Mouse (Mus musculus) splenic B cell, adult 2 months (primary cell): Measurements from ENCODE around the gene Olig1.

Source experiments
- DNase-seq: peaks from one replicate; pipeline ENCODE4 v3.0.0-alpha.2; 2011; ENCODE audit warnings: low read depth, low spot score
- H3K27me3 ChIP-seq: 2 replicates; pipeline ENCODE4 v1.6.1; 2012; ENCODE audit warnings: mild to moderate bottlenecking, low read length, moderate library complexity, mixed read lengths; ENCODE audit not compliant: control insufficient read depth, poor library complexity, insufficient read depth, severe bottlenecking
- H3K36me3 ChIP-seq: 2 replicates; pipeline ENCODE4 v1.6.1; 2012; ENCODE audit warnings: mild to moderate bottlenecking, low read length, moderate library complexity, mixed read lengths; ENCODE audit not compliant: control insufficient read depth, poor library complexity, insufficient read depth, severe bottlenecking

Olig1 gene

DNA sequence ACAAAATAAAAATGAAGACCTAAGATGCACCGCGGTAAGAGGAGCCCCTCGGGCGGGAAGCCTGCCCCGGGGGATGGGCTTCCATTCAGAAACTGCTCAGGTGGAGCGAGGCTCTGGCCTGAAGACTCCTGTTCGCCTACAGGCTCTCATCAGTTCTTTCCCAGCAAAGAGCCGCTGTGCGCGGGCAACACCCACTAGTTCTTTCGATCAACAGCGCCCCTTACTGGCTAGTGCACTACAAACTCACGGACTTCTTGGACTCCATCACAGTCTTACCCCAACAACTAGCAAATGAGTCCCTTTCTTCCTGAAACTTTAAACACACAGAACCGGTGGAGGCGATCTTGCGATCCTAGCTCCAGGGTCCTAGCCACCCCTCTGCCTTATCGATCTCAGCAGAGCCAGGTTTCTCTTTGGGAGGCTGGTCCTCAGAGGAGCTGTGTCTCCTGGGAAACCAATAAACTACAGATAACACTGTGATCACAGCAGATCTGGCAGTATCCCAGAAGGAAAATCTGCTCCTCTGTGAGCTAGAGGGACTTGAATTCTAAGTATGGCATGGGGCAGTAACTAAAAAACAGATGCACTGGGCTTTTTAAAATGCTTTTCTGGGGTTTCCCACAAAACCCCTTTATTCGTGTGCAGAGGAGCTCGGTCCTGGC is 44.7 kb downstream of the Olig1 start:
- H3K27me3 ChIP-seq = no peaks in the 10 kb centered on the region; the same call in 1 of the 2 replicates
- no peaks in the 10 kb centered on the region for H3K36me3 ChIP-seq
- DNase-seq = peak; percentile 53

DNA sequence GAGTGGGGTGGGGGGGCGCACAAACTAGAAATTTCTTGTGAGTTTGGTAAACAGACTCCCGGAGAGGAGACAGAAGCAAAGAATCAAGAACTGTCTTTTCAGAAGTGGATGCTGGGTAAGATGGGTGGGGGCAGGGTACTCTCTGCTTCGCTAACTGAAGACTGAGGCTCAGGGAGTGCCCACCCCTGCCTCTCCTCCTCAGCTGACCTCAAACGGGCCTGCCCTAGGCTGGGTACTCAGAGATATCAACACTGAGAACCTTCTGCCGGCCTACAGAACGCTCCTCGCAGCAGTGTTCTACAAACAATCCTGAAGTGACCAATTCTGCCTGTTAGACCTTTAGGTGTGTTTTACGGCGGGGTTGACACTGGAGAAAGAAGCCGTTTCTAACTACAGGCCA is 50.6 kb downstream of the Olig1 start:
- DNase-seq = no peak

DNA sequence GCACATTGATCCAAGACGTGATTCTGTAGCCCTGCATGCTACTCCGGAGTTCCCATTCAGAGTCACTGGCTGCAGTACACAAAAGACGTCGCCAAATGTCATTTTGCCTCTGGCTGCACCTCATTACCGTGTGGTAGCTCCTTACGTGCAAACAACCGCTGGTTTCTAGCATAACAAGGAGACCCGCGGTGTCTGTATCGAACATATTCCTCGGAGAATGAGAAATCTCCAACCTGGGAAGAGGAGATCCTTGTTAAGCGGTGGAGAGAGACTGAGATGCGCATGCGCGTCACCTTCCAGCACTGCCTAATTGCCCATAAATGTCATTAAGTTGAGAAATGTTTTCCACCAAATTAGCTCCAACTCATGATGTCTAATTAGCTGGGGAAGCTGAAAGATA is 51.0 kb downstream of the Olig1 start:
- no peaks in the 10 kb centered on the region for H3K27me3 ChIP-seq
- no peaks in the 10 kb centered on the region for H3K36me3 ChIP-seq
- DNase-seq = no peak

More for the DNA sequence above, 50.6 kb downstream of the Olig1 start:
- H3K36me3 ChIP-seq = no peaks in the 10 kb centered on the region
- H3K27me3 ChIP-seq = no peaks in the 10 kb centered on the region; the same call in 1 of the 2 replicates
